In the genomic region with DNA sequence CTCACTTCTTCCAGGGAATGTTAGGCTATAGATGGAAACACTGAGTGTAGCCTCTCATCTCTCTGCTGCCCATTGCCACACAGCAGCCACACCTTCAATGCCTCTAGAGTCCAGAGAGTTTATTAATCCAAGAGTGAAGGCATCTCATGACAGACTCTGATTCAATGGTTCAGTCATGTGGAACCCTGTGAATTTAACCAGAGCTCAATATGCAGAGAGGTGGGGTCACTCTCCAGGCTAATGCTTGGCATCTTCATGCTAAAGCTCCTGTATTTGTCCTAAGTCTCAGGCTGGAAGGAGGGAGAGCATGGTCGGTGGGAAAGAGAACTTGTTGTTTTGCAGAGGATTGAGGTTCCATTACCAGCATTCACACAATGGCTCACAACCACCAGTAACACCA, we compare ENCODE assay signal across 34 mouse cellular contexts.
"Had no signal": no experiment of that assay in that cellular context is flagged by ENCODE, and none has a peak within 500 bp of the region (broad histone marks: within the 10 kb centered on the region; RNA-seq: fewer than 3 reads in every experiment).

No protein-coding gene starts in this region.

- ATAC-seq: hindbrain, embryonic 16.5 days; hindbrain, postnatal 0 days; inflammation-experienced regulatory T-cells, adult 6 months; intestine, embryonic 15.5 days; intestine, embryonic 16.5 days; intestine, postnatal 0 days had no signal

- H3K4me1 ChIP-seq: heart, embryonic 12.5 days; heart, embryonic 13.5 days; heart, embryonic 15.5 days; hindbrain, embryonic 10.5 days; hindbrain, embryonic 12.5 days; hindbrain, embryonic 13.5 days; hindbrain, embryonic 15.5 days; intestine, embryonic 15.5 days; kidney, embryonic 15.5 days had no signal

- H3K4me3 ChIP-seq: heart, embryonic 12.5 days; heart, embryonic 13.5 days; heart, embryonic 15.5 days; hindbrain, embryonic 10.5 days; hindbrain, embryonic 12.5 days; hindbrain, embryonic 13.5 days; hindbrain, embryonic 15.5 days; intestine, embryonic 15.5 days; kidney, embryonic 15.5 days; layer of hippocampus, adult 2 months; left cerebral cortex, adult 2 months had no signal

- H3K27ac ChIP-seq: heart, embryonic 13.5 days; heart, embryonic 15.5 days; hindbrain, embryonic 10.5 days; hindbrain, embryonic 12.5 days; hindbrain, embryonic 13.5 days; hindbrain, embryonic 14.5 days; hindbrain, embryonic 15.5 days; hindbrain, postnatal 0 days; intestine, embryonic 15.5 days; kidney, embryonic 15.5 days; kidney, postnatal 0 days; layer of hippocampus, adult 2 months; left cerebral cortex, adult 2 months had no signal

- H3K36me3 ChIP-seq: heart, embryonic 12.5 days; heart, embryonic 13.5 days; heart, embryonic 15.5 days; hindbrain, embryonic 10.5 days; hindbrain, embryonic 12.5 days; hindbrain, embryonic 13.5 days; hindbrain, embryonic 15.5 days; intestine, embryonic 15.5 days; kidney, embryonic 15.5 days had no signal

- DNase-seq: heart, postnatal 10 days; heart, postnatal 14 days; heart, postnatal 36 days; heart, postnatal 4 days; kidney, adult 11 months; kidney, adult 18-20 months; kidney, adult 2 months; kidney, adult 8-10 months; kidney, adult 9 months; kidney, postnatal 10 days; kidney, postnatal 14 days; kidney, postnatal 25 days; kidney, postnatal 36 days; kidney, postnatal 4 days; layer of hippocampus, adult 9-11 months; layer of hippocampus, postnatal 36 days had no signal

- H3K9ac ChIP-seq: heart, embryonic 12.5 days; heart, embryonic 13.5 days; heart, embryonic 15.5 days; hindbrain, embryonic 12.5 days; hindbrain, embryonic 13.5 days; hindbrain, embryonic 14.5 days; hindbrain, embryonic 15.5 days; intestine, embryonic 15.5 days; kidney, embryonic 15.5 days had no signal

- H3K4me2 ChIP-seq: heart, embryonic 12.5 days; heart, embryonic 13.5 days; heart, embryonic 15.5 days; hindbrain, embryonic 12.5 days; hindbrain, embryonic 13.5 days; hindbrain, embryonic 14.5 days; hindbrain, embryonic 15.5 days; intestine, embryonic 15.5 days; kidney, embryonic 15.5 days had no signal

- H3K9me3 ChIP-seq: heart, embryonic 12.5 days; heart, embryonic 13.5 days; heart, embryonic 15.5 days; hindbrain, embryonic 10.5 days; hindbrain, embryonic 12.5 days; hindbrain, embryonic 13.5 days; hindbrain, embryonic 15.5 days; intestine, embryonic 15.5 days; kidney, embryonic 15.5 days had no signal

- H3K27me3 ChIP-seq: heart, embryonic 13.5 days; heart, embryonic 15.5 days; hindbrain, embryonic 12.5 days; hindbrain, embryonic 13.5 days; hindbrain, embryonic 15.5 days; intestine, embryonic 15.5 days; kidney, embryonic 15.5 days had no signal
